Mouse (Mus musculus) Patski (cell line): ENCODE data around the gene Cfap74. TPM values are rescaled to one million over a fixed set of nuclear protein-coding genes. Genes with fewer than 3 reads are reported as not detected.
"Not testable (repeated sequence)": the region's sequence is repeated elsewhere in the genome, so short reads cannot be mapped to it uniquely, and the experiment has no call there.

Experiments
- ATAC-seq: fragments of 100-300 bp; one replicate; pipeline ENCODE4 v1.8.0; 2021
- CTCF ChIA-PET: fragments of 350-600 bp; sonication (Branson Sonifier 250); formaldehyde crosslinking; loops from one replicate; lab custom pipeline; 2022; ENCODE audit warnings: inconsistent platforms; lab: Charles Lee
- POLR2A ChIA-PET: fragments of 350-600 bp; sonication (Branson Sonifier 250); formaldehyde crosslinking; loops from one replicate; lab custom pipeline; 2022; ENCODE audit warnings: antibody characterized with exemption, inconsistent platforms; lab: Charles Lee
- DNase-seq: peaks from one replicate; pipeline ENCODE4 v3.0.0-alpha.2; 2011; ENCODE audit warnings: low read depth, low spot score
- H3K27me3 ChIP-seq: fragments of 371-371 bp; one replicate; pipeline ENCODE4 v1.5.1; 2021
- CTCF ChIP-seq: fragments of 100-300 bp; IDR thresholded peaks from one replicate; pipeline ENCODE4 v1.5.1; 2021
- in situ Hi-C: fragments of 300-500 bp; cut with MboI; formaldehyde crosslinking; loops from 3 replicates; pipeline ENCODE4 v1.11.1; 2018; ENCODE audit warnings: low pct_unique_long_range_greater_than_20kb, mixed read lengths
- polyA plus RNA-seq: library from polyadenylated mRNA; unstranded; gene quantifications from one replicate; pipeline ENCODE4 v1.2.3, GENCODE M21; 2021

The Cfap74 gene
- polyA plus RNA-seq, 1 experiment from 2014 or later: 2.2 TPM

- DNase-seq (no peak), ATAC-seq (no peak)
- POLR2A ChIA-PET: no interaction called here
- in situ Hi-C loops: no loop called here
- TF ChIP-seq CTCF: no peak
- H3K27me3 ChIP-seq: peaks cover 4% of the 10 kb centered on the region
- CTCF ChIA-PET: no interaction called here
These were observed 6.5 kb upstream of the Cfap74 start for GRCm38 (mm10) chr4:155402489-155402888.

GRCm38 (mm10) chr4:155408695-155409057 is 314 bp upstream of the Cfap74 start:
- CTCF ChIA-PET: no interaction called here
- no peak for DNase-seq

DNA sequence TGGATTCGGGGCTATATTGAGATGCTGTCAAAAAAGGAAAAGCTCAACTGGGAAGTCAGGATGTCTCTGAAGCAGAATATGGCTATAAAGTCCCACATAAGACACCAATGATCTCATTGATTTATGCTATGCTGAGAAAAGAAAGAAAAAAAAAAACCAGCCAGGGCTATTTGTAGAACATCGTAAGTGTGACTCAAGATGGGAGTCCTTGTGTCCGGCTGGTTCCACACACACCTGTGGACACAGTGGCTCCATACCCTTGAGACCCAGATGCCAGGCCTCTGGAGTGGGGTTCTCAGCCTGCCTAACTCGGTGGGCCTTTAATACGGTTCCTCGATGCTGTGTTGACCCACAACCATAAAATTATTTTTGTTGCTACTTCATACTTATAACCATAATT is 3.1 kb downstream of the Cfap74 start:
- no peak for TF ChIP-seq CTCF
- in situ Hi-C loops: no loop called here
- ATAC-seq: no peak
- no peaks in the 10 kb centered on the region for H3K27me3 ChIP-seq
- CTCF ChIA-PET: no interaction called here
- DNase-seq: no peak
- POLR2A ChIA-PET: no interaction called here

More at GRCm38 (mm10) chr4:155408695-155409057, 314 bp upstream of the Cfap74 start:
- POLR2A ChIA-PET: no interaction called here
- no peak for ATAC-seq
- H3K27me3 ChIP-seq: no peaks in the 10 kb centered on the region
- in situ Hi-C loops: no loop called here
- no peak for TF ChIP-seq CTCF

DNA sequence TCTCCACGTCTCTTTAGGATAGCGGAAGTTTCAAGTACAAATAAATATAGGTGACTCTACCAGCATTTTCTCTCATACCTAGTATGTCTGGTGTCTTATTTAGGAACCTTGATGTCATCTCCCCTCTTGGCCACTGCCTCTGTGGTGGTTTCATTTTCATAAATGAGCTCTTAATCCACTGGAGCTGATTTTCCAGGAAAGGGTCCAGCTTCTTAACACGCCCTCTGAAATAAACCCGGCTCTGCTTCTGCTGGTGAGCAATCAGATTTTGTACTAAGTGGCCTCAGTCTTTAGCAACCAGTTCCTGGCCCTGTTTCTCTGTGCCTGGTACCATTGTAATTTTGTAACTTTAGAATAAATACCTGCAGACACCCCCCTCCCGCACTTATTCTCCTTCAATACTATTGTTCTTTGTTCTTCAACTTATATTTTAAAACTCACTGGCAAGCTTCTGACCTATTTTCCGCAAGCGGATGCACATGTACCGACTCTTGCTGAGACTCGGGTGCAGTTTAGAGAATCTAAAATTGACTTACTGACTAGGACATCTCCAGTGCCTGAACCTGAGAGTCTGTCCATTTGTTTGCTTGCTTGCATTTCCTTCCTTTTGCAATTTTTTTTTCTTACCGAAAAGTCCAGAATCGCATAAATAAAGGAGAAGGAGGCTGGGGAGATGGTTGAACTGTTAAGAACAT is 4.8 kb downstream of the Cfap74 start:
- H3K27me3 ChIP-seq: no peaks in the 10 kb centered on the region
- in situ Hi-C loops: no loop called here
- ATAC-seq: no peak
- DNase-seq: no peak
- POLR2A ChIA-PET: no interaction called here
- CTCF ChIA-PET: interaction anchor here (1.0 kb wide), 1 partner anchor 10 kb away, joined by 3 read pairs; no protein-coding TSS in a partner anchor
- no peak for TF ChIP-seq CTCF

DNA sequence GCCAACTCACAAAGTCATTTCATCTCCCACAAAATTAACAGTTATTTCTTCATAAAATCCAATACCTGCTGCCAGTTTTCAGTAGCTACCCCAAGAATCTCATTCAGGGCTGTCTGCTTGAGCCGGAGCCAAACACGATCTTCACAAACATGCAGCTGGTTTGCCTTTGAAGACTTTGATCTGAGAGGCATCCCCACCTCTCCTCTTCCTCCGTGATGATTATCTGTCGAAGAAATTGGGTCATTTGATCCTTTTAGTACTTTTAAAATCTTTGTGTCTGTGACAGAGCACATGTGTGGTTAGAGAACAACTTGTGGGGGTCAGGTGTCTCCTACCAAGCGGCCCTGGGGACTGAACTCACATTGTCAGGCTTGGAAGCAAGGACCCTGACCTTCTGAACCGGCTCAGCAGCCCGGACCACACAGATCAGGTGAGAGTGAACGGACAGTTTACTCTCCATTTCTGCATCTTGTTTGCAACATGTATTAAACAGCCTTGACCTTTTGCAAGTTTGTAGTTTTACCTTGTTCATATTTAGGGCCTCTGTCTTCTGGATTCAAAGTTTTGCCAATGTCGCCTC is 5.8 kb downstream of the Cfap74 start:
- CTCF ChIA-PET: interaction anchor here (1.0 kb wide), 1 partner anchor 9 kb away, joined by 3 read pairs; no protein-coding TSS in a partner anchor
- POLR2A ChIA-PET: no interaction called here
- no peak for TF ChIP-seq CTCF
- H3K27me3 ChIP-seq: no peaks in the 10 kb centered on the region
- ATAC-seq (no peak), DNase-seq (no peak)
- in situ Hi-C loops: no loop called here

DNA sequence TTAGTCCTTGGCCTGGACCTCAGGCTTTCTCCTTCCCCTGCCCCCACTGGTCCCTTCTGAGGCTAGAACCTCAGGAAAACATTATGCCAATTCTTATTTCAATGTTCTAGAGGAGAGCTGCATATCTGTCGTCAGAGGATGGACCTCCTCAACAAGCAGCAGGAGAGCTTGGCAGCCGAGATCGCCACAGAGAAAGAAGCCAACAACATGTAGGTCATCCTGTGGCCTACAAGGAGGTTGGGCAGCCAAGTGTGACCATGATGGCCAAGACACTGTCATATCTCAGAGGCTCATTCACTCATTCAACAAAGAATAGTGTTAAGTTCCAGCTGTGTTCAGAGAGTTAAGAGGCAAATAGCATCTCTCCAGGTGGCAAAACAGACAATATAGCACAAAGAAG is 11.1 kb downstream of the Cfap74 start:
- H3K27me3 ChIP-seq: no peaks in the 10 kb centered on the region
- no peak for TF ChIP-seq CTCF
- ChIA-PET POLR2A (no interaction called here), CTCF (no interaction called here)
- ATAC-seq (no peak), DNase-seq (no peak)
- in situ Hi-C loops: no loop called here

GRCm38 (mm10) chr4:155421412-155422370 is 12.7 kb downstream of the Cfap74 start:
- H3K27me3 ChIP-seq, in situ Hi-C loops, ATAC-seq, POLR2A ChIA-PET, DNase-seq, CTCF ChIA-PET: not testable (repeated sequence)

- ChIA-PET POLR2A (no interaction called here), CTCF (interaction anchor here (1.0 kb wide), 1 partner anchor 10 kb away, joined by 3 read pairs; no protein-coding TSS in a partner anchor)
- ATAC-seq (no peak), DNase-seq (no peak)
- no peak for TF ChIP-seq CTCF
- H3K27me3 ChIP-seq: no peaks in the 10 kb centered on the region
- in situ Hi-C loops: no loop called here
These were observed 15.0 kb downstream of the Cfap74 start for GRCm38 (mm10) chr4:155423988-155424387.

DNA sequence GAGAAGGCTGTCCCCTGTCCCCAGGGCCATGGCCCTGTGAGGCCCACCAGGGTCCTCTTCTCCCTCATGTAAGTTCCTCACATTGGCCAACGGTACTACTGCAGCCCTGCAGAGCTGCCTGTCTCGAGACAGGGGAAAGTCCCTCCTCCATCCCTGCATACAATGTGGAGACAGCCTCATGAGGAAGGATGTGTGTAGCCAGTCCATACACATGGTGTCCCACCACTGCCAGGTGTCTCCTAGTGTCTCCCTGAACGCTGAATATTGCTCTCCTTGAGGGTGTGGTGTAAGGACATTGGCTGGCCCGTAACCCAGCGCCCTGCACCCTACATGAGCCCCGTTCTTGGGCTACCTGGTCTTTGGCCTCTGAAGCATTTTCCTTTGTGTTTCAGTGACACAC is 17.3 kb downstream of the Cfap74 start:
- no peak for ATAC-seq
- no peak for DNase-seq
- TF ChIP-seq CTCF: no peak
- ChIA-PET POLR2A (no interaction called here), CTCF (interaction anchor here (1.4 kb wide), 1 partner anchor 9 kb away, joined by 3 read pairs; no protein-coding TSS in a partner anchor)
- in situ Hi-C loops: no loop called here
- no peaks in the 10 kb centered on the region for H3K27me3 ChIP-seq

- DNase-seq (no peak), ATAC-seq (no peak)
- POLR2A ChIA-PET: no interaction called here
- CTCF ChIA-PET: no interaction called here
- in situ Hi-C loops: no loop called here
- H3K27me3 ChIP-seq: no peaks in the 10 kb centered on the region
- TF ChIP-seq CTCF: no peak
These were observed 19.5 kb downstream of the Cfap74 start for GRCm38 (mm10) chr4:155428442-155428841.
